Mouse (Mus musculus) liver, embryonic 12.5 days (tissue): Measurements from ENCODE around the gene Dgcr2. TPM values are rescaled to one million over a fixed set of nuclear protein-coding genes. Genes with fewer than 3 reads are reported as not detected.
A peak's percentile ranks its signal among the peaks of the same experiment; 100 is the strongest.

Experiments used
- ATAC-seq: fragments of 200-750 bp; cut with Nextera tagmentation; 2 replicates; pipeline ENCODE4 v1.8.0; 2017; ENCODE audit warnings: moderate number of reproducible peaks, mild to moderate bottlenecking, moderate library complexity
- H3K27ac ChIP-seq: fragments of 300-500 bp; sonication (generic); 2 replicates; pipeline ENCODE4 v1.5.1; 2016; ENCODE audit warnings: mild to moderate bottlenecking
- H3K27me3 ChIP-seq: fragments of 300-500 bp; sonication (generic); replicated peaks from 2 replicates; pipeline ENCODE4 v1.6.1; 2016; ENCODE audit warnings: mild to moderate bottlenecking, moderate library complexity
- H3K36me3 ChIP-seq: fragments of 300-500 bp; sonication (generic); 2 replicates; pipeline ENCODE4 v1.6.1; 2016; ENCODE audit warnings: mild to moderate bottlenecking, moderate library complexity
- H3K4me1 ChIP-seq: fragments of 300-500 bp; sonication (generic); 2 replicates; pipeline ENCODE4 v1.6.1; 2016
- H3K4me2 ChIP-seq: fragments of 300-500 bp; sonication (generic); 2 replicates; pipeline ENCODE4 v1.6.1; 2016; ENCODE audit warnings: mild to moderate bottlenecking, moderate library complexity
- H3K4me3 ChIP-seq: fragments of 300-500 bp; sonication (generic); 2 replicates; pipeline ENCODE4 v1.5.1; 2016; ENCODE audit warnings: mild to moderate bottlenecking, moderate library complexity
- H3K9ac ChIP-seq: fragments of 300-500 bp; sonication (generic); 2 replicates; pipeline ENCODE4 v1.6.1; 2016; ENCODE audit warnings: mild to moderate bottlenecking, moderate library complexity
- H3K9me3 ChIP-seq: fragments of 300-500 bp; sonication (generic); replicated peaks from 2 replicates; pipeline ENCODE4 v1.6.1; 2016; ENCODE audit warnings: mild to moderate bottlenecking, moderate library complexity
- WGBS: fragments of 180-500 bp; shearing (Covaris S2); methylation state at CpG from one replicate; pipeline ENCODE4 v1.1.7; 2016; ENCODE audit not compliant: insufficient replicate concordance; 5-methylcytosine and 5-hydroxymethylcytosine counted together
- polyA plus RNA-seq: library from polyadenylated mRNA; unstranded; fragments of >200 nt; fragmentation: Nextera tagmentation; extraction: Ambion mirVana; gene quantifications from 2 replicates; pipeline ENCODE4 v1.2.1, GENCODE M21; 2016

The Dgcr2 gene
- polyA plus RNA-seq, 1 experiment from 2014 or later: 29.7 TPM

DNA sequence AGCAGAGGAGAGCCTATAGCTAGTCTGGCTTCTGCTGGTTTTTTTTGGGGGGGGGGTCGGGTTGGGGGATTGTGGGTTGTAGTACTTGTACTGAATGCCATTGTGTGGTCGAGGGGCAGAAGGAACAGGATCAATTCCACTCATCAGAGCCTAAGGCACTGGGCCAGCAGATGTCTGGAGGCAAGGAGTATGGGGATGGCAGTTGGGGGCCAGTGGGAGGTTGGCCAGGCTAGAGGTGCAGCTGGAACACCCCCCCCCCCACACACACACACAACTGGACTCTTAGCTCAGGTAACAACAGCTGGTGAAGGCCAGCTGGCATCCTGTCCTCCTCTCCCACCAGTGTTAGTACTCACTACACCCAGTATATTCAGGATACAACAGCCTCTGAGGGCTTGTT, 30.8 kb upstream of the Dgcr2 start:
- H3K27me3 ChIP-seq: no peaks in the 10 kb centered on the region
- ATAC-seq: no peak
- no peak overlapping the region for H3K4me3 ChIP-seq
- peak overlapping the region; percentile 95 for H3K27ac ChIP-seq
- H3K36me3 ChIP-seq: peaks cover 22% of the 10 kb centered on the region
- H3K9ac ChIP-seq: peak overlapping the region; percentile 93
- H3K4me2 ChIP-seq: peak overlapping the region; percentile 99
- H3K4me1 ChIP-seq: peaks cover 67% of the 10 kb centered on the region
- no peaks in the 10 kb centered on the region for H3K9me3 ChIP-seq
- 36% methylated on average over 2 of the region's 2 CpGs for WGBS

DNA sequence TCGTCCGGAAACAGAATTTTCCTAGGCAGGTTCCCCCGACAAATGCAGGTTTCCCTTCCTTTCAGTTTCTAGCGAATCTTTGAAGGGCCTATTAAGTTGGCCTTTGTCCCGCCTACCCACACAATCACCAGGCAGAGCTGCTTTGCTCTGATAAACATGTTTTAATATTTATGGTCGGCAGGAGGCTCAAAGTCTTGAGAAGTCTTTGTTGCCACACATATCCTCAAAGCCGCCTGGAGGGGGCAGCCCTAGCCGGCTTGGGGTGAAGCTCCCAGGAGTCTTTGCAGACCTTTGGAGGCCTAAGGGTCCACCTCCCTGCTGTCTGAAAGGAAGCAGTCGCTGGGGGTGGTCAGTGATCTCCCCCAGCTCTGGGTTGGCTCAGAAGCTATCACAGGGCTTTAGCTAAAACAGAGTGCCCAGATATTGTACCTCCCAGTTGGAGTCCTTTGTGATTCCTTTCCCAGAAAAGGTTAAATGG, 30.3 kb upstream of the Dgcr2 start:
- peaks cover 22% of the 10 kb centered on the region for H3K36me3 ChIP-seq
- H3K9ac ChIP-seq: peak overlapping the region; percentile 93
- peaks cover 67% of the 10 kb centered on the region for H3K4me1 ChIP-seq
- H3K4me2 ChIP-seq: peak overlapping the region; percentile 99
- H3K4me3 ChIP-seq: peak overlapping the region; percentile 90
- no peaks in the 10 kb centered on the region for H3K9me3 ChIP-seq
- H3K27me3 ChIP-seq: no peaks in the 10 kb centered on the region
- ATAC-seq: peak; percentile 62
- WGBS: under 1% methylated on average over 9 of the region's 9 CpGs
- H3K27ac ChIP-seq: peak overlapping the region; percentile 95

DNA sequence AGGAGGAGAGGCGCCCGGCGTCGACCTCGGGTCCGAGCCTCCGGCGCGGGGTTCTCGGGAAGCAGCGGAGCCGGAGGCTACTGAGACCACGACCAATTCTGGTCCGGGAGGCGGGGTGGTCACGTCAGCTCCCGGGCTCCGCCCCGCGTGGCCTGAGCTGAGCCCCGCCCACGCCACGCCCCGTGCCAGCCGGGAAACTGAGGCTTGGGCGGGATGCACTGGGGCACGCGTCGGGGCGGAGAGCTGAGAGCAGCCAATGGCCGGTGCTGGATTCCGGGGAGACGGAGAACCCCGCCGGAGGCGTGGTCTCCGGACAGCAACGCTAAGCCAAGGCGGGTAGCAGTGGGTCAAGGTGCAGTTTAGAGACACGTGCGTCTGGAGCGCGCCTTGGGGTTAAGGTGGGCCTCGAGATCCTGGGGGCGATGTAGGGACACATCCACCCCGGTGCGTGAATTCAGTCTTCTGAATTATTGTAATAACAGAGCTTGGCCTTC, 29.8 kb upstream of the Dgcr2 start, which contains the start of gene Slc25a1:
Gene Slc25a1 (minus strand): TSS at position 133 of the 494 bp plus-strand sequence.
- Histone ChIP-seq H3K4me2 (peak within 1 kb of the TSS; percentile 99), H3K36me3 (peaks cover 22% of the 10 kb centered on the region), H3K4me1 (peaks cover 67% of the 10 kb centered on the region), H3K27ac (peak within 1 kb of the TSS; percentile 95), H3K9ac (peak within 1 kb of the TSS; percentile 93), H3K9me3 (no peaks in the 10 kb centered on the region), H3K27me3 (no peaks in the 10 kb centered on the region), H3K4me3 (peak within 1 kb of the TSS; percentile 90)
- under 1% methylated on average over 47 of the region's 47 CpGs for WGBS
- peak; percentile 87 for ATAC-seq

DNA sequence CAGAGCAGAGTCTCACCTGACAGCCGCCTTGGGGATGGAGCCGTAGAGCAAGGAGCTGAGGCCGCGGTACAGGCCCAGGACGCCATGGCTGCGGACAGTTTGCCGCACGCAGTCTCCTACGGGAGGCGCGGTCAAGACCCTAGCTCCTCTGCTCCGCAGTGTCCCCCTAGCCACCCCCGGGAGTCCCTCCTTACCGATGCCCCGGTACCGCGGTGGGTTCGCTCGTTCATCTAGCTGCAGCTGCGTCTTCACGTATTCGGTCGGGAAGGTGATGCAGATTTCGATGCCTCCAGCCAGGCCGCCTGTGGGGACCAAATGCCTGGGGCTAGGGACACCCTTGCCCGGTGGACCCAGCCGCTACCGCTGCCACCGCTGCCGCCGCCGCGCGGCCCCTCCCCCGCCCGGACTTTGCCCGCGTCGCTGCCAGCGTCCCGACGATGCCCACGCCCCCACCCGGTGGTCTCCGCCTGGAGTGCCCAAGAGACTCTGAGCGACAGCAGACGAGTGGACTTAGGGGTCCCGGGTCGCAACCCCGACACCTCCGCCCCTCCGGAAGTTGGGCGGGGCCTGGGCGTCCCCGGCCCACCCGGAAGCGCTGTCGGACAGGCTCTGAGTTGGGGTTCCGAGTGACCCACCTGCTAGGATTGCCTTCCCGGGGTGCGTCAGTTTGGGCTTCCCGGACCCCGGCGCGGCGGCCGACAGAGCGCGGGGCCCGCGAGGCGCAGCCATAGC, 29.2 kb upstream of the Dgcr2 start:
- H3K27ac ChIP-seq: peak overlapping the region; percentile 95
- H3K4me3 ChIP-seq: peak overlapping the region; percentile 90
- H3K27me3 ChIP-seq: no peaks in the 10 kb centered on the region
- peaks cover 22% of the 10 kb centered on the region for H3K36me3 ChIP-seq
- ATAC-seq: peak; percentile 16
- no peaks in the 10 kb centered on the region for H3K9me3 ChIP-seq
- H3K4me2 ChIP-seq: peak overlapping the region; percentile 99
- WGBS: 3% methylated on average over 67 of the region's 72 CpGs
- H3K4me1 ChIP-seq: peaks cover 69% of the 10 kb centered on the region
- peak overlapping the region; percentile 93 for H3K9ac ChIP-seq

DNA sequence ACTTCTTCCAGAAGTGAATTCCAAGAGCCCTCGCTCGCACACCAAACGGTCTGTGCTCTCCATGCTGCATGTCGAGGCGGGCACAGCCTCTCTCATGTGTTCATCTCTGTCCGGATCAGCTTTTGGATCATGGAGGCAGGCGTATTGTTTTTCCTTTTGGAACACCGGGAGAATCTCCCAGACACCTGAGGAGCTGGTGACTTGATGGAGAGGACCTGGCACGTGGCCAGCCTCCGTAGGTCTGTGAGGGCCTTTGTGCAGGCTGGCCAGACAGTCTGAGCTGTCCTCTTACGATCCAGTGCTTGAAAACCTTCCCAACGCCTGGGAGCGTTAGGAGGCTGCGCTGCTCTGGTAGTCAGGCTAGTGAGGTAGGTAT, 23.8 kb upstream of the Dgcr2 start:
- ATAC-seq: peak; percentile 25; the same call in 1 of the 2 replicates
- no peaks in the 10 kb centered on the region for H3K9me3 ChIP-seq
- under 1% methylated on average over 14 of the region's 14 CpGs for WGBS
- H3K36me3 ChIP-seq: peaks cover 22% of the 10 kb centered on the region
- peak overlapping the region; percentile 95 for H3K4me2 ChIP-seq
- H3K9ac ChIP-seq: peak overlapping the region; percentile 88
- peaks cover 28% of the 10 kb centered on the region for H3K27me3 ChIP-seq
- H3K4me3 ChIP-seq: peak overlapping the region; percentile 72
- H3K4me1 ChIP-seq: peaks cover 62% of the 10 kb centered on the region
- H3K27ac ChIP-seq: peak overlapping the region; percentile 89

DNA sequence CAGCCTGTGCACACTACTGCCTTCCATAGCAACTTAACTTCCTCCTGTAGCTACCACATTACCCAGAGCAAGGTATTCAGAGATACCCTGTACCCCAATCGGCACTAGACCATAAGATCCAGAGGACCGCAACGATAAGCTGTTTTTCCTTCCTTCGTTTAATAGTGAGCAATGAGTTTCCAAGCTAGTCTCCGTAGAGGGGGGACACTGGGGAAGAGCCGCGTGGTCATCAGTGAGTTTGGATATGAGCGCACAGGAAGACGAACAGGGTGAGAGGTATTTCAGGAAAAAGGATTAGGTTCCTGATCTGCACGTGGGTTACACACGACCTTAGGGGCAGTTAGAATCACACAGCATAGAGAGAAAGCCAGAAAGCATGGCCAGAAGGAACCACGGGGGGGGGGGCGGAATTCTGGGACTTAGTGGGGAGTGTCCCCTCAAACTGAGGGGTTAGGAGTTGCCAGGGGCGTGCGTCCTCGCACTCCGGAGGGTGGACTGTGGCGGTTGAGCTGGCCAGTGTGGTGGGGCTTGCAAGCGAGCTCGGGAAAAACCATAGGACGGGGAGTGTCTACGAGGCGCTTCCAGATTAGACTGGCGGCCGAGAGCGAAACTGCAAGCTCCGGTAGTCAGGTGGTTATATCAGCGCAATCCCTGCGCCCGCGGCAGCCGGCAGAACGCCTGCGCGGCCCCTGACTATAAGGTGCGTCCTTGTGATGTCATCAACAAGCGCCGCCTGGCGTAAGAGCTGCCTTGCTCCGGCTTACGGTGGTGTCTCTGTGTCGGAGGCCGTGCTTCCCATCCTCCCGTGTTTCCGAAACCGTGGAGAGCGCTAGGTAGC, 23.2 kb upstream of the Dgcr2 start:
- Histone ChIP-seq H3K4me1 (peaks cover 56% of the 10 kb centered on the region), H3K9me3 (no peaks in the 10 kb centered on the region), H3K27ac (peak overlapping the region; percentile 89), H3K4me3 (peak overlapping the region; percentile 72), H3K27me3 (peaks cover 34% of the 10 kb centered on the region), H3K36me3 (peaks cover 22% of the 10 kb centered on the region), H3K9ac (peak overlapping the region; percentile 88), H3K4me2 (peak overlapping the region; percentile 95)
- 1% methylated on average over 47 of the region's 47 CpGs for WGBS
- ATAC-seq: peak; percentile 92

DNA sequence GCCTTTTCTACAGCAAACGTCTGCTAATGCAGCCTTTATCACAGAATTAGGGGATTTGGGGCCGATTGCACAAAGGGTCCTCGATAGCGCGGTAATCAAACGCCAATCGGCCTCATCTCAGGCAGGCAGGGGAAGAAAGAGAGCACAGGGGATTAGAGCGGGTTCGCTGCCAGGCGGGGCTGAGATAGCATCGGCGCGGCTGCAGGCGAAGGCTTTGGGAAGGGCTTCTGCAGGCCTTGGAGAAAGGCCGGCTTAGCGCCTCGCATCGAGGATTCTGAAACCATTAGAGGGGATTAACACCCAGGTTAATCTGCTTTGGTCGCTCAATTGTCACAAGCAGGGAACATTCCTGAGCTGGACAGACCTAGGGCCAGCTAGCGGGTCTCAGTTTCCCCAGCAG, 22.2 kb upstream of the Dgcr2 start:
- Histone ChIP-seq H3K9me3 (no peaks in the 10 kb centered on the region), H3K4me3 (peak overlapping the region; percentile 72), H3K4me2 (peak overlapping the region; percentile 95), H3K9ac (peak overlapping the region; percentile 88), H3K27ac (peak overlapping the region; percentile 89; the same call in 1 of the 2 replicates), H3K27me3 (peaks cover 43% of the 10 kb centered on the region), H3K36me3 (peaks cover 13% of the 10 kb centered on the region), H3K4me1 (peaks cover 47% of the 10 kb centered on the region)
- 15% methylated on average over 20 of the region's 20 CpGs for WGBS
- no peak for ATAC-seq

DNA sequence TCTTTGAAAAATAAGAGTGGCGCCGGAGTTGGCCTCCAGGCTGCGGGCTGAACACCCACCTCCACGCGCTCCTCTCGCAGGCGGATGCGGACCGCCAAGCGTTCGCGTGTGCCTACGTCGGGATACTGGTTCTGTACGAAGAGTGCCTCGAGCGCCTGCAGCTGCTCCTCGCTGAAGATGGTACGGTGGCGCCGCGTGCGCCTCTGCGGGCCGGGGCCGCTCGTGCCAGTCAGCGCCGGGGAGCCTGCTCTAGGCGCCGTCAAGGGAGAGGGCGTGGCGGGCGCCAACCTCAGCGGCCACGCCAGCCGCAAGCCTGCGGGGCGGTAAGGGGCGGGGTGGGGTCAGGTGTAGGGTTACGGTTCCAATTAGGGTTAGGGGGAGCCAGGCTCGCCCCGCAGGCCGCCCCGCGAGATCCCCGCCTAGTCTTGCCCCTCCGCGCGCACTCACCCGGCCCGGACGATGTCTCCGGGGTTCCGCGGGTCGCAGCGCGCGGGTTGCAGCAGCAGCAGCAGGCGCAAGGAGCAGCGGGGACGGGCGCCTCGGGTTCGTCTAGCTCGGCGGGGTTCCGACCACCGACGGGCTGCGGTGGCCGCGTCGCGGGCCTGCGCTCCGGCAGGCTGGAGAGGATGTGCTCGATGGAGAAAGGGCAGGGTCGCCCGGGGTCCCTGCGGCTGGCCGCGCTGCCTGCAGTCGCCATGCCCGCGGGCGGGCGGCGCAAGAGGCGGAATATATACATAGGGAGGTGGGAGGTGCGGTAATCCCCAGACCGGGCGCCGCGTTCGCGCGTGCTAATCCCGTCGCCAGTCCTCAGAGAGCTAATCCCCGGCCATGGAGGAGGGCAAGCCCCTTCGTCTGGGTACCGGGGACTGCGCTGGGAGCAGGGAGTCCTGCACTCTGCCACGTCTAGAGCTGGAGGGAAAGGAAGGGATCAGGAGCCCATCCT, 16.2 kb upstream of the Dgcr2 start, which contains the start of gene Gsc2:
Gene Gsc2 (minus strand): TSS at position 753 of the 943 bp plus-strand sequence.
- Histone ChIP-seq H3K9ac (peak within 1 kb of the TSS; percentile 45; the same call in 1 of the 2 replicates), H3K27me3 (peaks cover 75% of the 10 kb centered on the region), H3K9me3 (no peaks in the 10 kb centered on the region), H3K4me2 (peak within 1 kb of the TSS; percentile 72), H3K27ac (no peak within 1 kb of the TSS), H3K4me3 (peak within 1 kb of the TSS; percentile 50), H3K36me3 (no peaks in the 10 kb centered on the region), H3K4me1 (peaks cover 24% of the 10 kb centered on the region)
- no peak for ATAC-seq
- 2% methylated on average over 103 of the region's 106 CpGs for WGBS

DNA sequence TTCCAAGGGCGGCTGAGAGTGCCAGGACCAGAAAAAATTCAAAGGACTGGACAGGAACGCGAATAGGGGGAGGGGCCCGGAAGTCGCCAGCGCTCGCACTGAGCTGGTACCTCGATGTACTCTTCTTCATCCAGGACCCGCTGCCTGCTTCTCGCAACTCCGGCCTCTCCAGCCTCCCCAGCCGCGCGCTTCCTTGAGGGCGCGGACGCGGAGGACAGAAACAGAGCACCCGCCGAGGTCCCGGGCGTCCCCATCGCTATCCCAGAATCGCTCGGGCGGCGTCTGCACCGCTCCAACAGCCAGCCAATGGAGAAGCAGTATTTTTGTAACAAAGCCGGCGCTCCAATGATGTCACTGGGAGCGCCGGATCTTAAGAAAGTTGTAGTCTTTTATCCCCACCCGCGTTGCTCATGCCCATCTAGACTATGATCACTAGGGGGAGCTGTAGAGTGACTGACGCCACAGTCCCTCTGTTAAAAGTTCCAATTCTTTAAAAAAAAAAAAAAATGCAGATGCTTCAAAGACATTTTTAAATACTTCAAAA, 12.8 kb upstream of the Dgcr2 start, which contains the start of gene Ess2:
Gene Ess2 (minus strand): TSS at position 297 of the 544 bp plus-strand sequence.
- H3K9ac ChIP-seq: peak within 1 kb of the TSS; percentile 76
- ATAC-seq: peak; percentile 91
- peak within 1 kb of the TSS; percentile 87 for H3K4me2 ChIP-seq
- peak within 1 kb of the TSS; percentile 72 for H3K4me3 ChIP-seq
- WGBS: under 1% methylated on average over 35 of the region's 35 CpGs
- H3K36me3 ChIP-seq: peaks cover 33% of the 10 kb centered on the region
- peak within 1 kb of the TSS; percentile 58 for H3K27ac ChIP-seq
- peaks cover 24% of the 10 kb centered on the region for H3K4me1 ChIP-seq
- H3K9me3 ChIP-seq: no peaks in the 10 kb centered on the region
- peaks cover 46% of the 10 kb centered on the region for H3K27me3 ChIP-seq

DNA sequence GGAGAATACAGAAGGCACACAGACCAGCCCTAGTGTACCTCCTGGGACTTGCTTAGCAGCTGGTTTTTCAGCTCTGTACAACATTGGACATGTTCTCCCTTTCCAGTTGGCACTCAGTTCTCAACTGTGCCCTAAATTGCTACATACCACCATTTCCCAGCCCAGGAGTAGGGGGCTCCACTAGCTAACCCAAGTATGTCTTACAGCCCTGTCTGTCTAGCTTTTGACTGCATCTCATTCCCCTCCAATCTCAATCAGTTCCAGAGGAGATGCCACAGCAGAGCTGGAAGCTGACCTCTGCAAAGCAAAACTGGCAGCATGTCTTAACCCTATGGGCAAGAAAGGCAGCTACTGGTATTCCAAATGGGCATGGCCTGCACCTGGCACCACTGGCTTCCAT, 2.3 kb downstream of the Dgcr2 start:
- Histone ChIP-seq H3K9ac (no peak overlapping the region), H3K4me1 (peaks cover 10% of the 10 kb centered on the region), H3K4me3 (no peak overlapping the region), H3K9me3 (no peaks in the 10 kb centered on the region), H3K36me3 (peaks cover 27% of the 10 kb centered on the region), H3K4me2 (no peak overlapping the region), H3K27me3 (peaks cover 11% of the 10 kb centered on the region; the same call in 1 of the 2 replicates), H3K27ac (no peak overlapping the region)
- no peak for ATAC-seq

DNA sequence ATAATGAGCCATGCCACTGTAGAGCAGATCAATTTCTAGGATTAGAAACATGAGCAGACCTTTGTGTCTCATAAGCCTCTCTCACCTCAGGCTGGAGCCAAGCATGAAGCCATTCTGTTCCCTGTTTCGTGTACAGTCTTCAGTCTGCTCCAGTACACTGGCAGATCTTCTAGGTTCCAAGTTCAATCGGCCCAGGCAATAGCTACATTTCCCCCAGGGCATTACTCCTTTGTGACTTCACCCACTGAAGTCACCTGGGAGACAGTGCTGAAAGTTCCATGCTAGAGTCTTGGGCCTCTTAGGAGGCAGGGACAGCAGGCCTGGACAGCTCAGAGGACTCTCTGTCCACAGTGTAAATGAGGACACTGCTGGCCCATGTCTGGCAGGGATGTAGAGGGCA, 4.4 kb downstream of the Dgcr2 start, which contains the start of gene Tssk1:
Gene Tssk1 (plus strand): TSS at position 301 of the 400 bp plus-strand sequence.
- Histone ChIP-seq H3K4me1 (peaks cover 25% of the 10 kb centered on the region), H3K4me3 (no peak within 1 kb of the TSS), H3K36me3 (peaks cover 13% of the 10 kb centered on the region), H3K27me3 (peaks cover 11% of the 10 kb centered on the region; the same call in 1 of the 2 replicates), H3K27ac (no peak within 1 kb of the TSS), H3K4me2 (no peak within 1 kb of the TSS), H3K9me3 (no peaks in the 10 kb centered on the region), H3K9ac (no peak within 1 kb of the TSS)
- ATAC-seq: no peak
- 64% methylated on average over 2 of the region's 2 CpGs for WGBS
